Mouse (Mus musculus) heart, postnatal 4 days (tissue): Measurements from ENCODE around the gene OR5BS1P. TPM values are rescaled to one million over a fixed set of nuclear protein-coding genes. Genes with fewer than 3 reads are reported as not detected.
A peak's percentile ranks its signal among the peaks of the same experiment; 100 is the strongest.
"Not testable (repeated sequence)": the region's sequence is repeated elsewhere in the genome, so short reads cannot be mapped to it uniquely, and the experiment has no call there.

Experiments
- DNase-seq: peaks from one replicate; pipeline ENCODE4 v3.0.0; 2021
- total RNA-seq, 2 experiments: library from RNA; stranded (reverse); gene quantifications; 2 replicates each; pipeline ENCODE4 v1.2.3; 2021

OR5BS1P gene
- not detected for total RNA-seq

GRCm38 (mm10) chr15:98469596-98469995 lies at the start of gene OR5BS1P:
OR5BS1P (plus strand) TSS chr15:98469896.
- no peak for DNase-seq

- no peak for DNase-seq
Observed at GRCm38 (mm10) chr15:98420897-98421296, 48.8 kb upstream of the OR5BS1P start.

GRCm38 (mm10) chr15:98424326-98424725 lies 45.4 kb upstream of the OR5BS1P start:
- DNase-seq, result no peak

- DNase-seq, result no peak
Observed at GRCm38 (mm10) chr15:98424753-98425152, 44.9 kb upstream of the OR5BS1P start.

- DNase-seq, result no peak
Observed at GRCm38 (mm10) chr15:98425188-98425587, 44.5 kb upstream of the OR5BS1P start.

- not testable (repeated sequence) for DNase-seq
Observed at GRCm38 (mm10) chr15:98430925-98431324, 38.8 kb upstream of the OR5BS1P start, which contains the start of gene Olfr282. Olfr282 (plus strand) TSS chr15:98431225.

GRCm38 (mm10) chr15:98444561-98444960 lies 25.1 kb upstream of the OR5BS1P start:
- no peak for DNase-seq

GRCm38 (mm10) chr15:98448521-98448920 lies 21.2 kb upstream of the OR5BS1P start:
- DNase-seq, result no peak

GRCm38 (mm10) chr15:98452288-98452687 lies 17.4 kb upstream of the OR5BS1P start, which contains the start of gene Olfr281:
Olfr281 (plus strand) TSS chr15:98452588.
- no peak for DNase-seq

GRCm38 (mm10) chr15:98471539-98471938 lies 1.8 kb downstream of the OR5BS1P start:
- DNase-seq, result no peak

GRCm38 (mm10) chr15:98474958-98475357 lies 5.3 kb downstream of the OR5BS1P start:
- no peak for DNase-seq

- peak; percentile 62 for DNase-seq
Observed at GRCm38 (mm10) chr15:98475382-98475781, 5.7 kb downstream of the OR5BS1P start.

- no peak for DNase-seq
Observed at GRCm38 (mm10) chr15:98476281-98476680, 6.6 kb downstream of the OR5BS1P start.

- DNase-seq, result no peak
Observed at GRCm38 (mm10) chr15:98479568-98480102, 9.9 kb downstream of the OR5BS1P start.

- no peak for DNase-seq
Observed at GRCm38 (mm10) chr15:98482701-98483100, 13.0 kb downstream of the OR5BS1P start, which contains the start of gene Lalba. Lalba (minus strand) TSS chr15:98482721.

GRCm38 (mm10) chr15:98483907-98484886 lies 14.5 kb downstream of the OR5BS1P start:
- peak; percentile 43 for DNase-seq

- no peak for DNase-seq
Observed at GRCm38 (mm10) chr15:98486433-98487021, 16.8 kb downstream of the OR5BS1P start.

- DNase-seq, result no peak
Observed at GRCm38 (mm10) chr15:98491332-98491731, 21.6 kb downstream of the OR5BS1P start.

GRCm38 (mm10) chr15:98492102-98492501 lies 22.4 kb downstream of the OR5BS1P start, which contains the start of gene Olfr279:
Olfr279 (plus strand) TSS chr15:98492402.
- no peak for DNase-seq

- no peak for DNase-seq
Observed at GRCm38 (mm10) chr15:98497631-98498030, 27.9 kb downstream of the OR5BS1P start.

- DNase-seq, result no peak
Observed at GRCm38 (mm10) chr15:98503317-98503716, 33.6 kb downstream of the OR5BS1P start.

GRCm38 (mm10) chr15:98504514-98504913 lies 34.8 kb downstream of the OR5BS1P start:
- peak; percentile 84 for DNase-seq
